Mouse (Mus musculus) cerebellum, adult 2 months (tissue): ENCODE data around the gene Onecut1.

Source experiments
- CTCF ChIP-seq: fragments of 200-500 bp; IDR thresholded peaks from 2 replicates; pipeline ENCODE4 v1.5.1; 2011; ENCODE audit warnings: low read depth, mild to moderate bottlenecking, control low read depth, low read length, moderate library complexity, borderline replicate concordance; ENCODE audit not compliant: insufficient read depth
- POLR2A ChIP-seq: fragments of 200-500 bp; IDR thresholded peaks from 2 replicates; pipeline ENCODE4 v1.6.1; 2011; ENCODE audit warnings: low read length, control low read depth, borderline replicate concordance; ENCODE audit not compliant: insufficient read depth

- TF ChIP-seq POLR2A = no peak
- TF ChIP-seq CTCF = no peak
Observed at GRCm38 (mm10) chr9:74938670-74939534, 77.2 kb downstream of the Onecut1 start.
